Mouse (Mus musculus) neural tube, embryonic 14.5 days (tissue): ENCODE data around the gene Wars. TPM values are rescaled to one million over a fixed set of nuclear protein-coding genes. Genes with fewer than 3 reads are reported as not detected.

ENCODE experiments used
- ATAC-seq: fragments of 200-750 bp; cut with Nextera tagmentation; 2 replicates; pipeline ENCODE4 v1.8.0; 2017; ENCODE audit warnings: low read depth, mild to moderate bottlenecking, moderate TSS enrichment, moderate library complexity
- H3K27ac ChIP-seq: fragments of 300-500 bp; sonication (generic); 2 replicates; pipeline ENCODE4 v1.5.1; 2014; ENCODE audit warnings: low read depth, mild to moderate bottlenecking, control low read depth, low read length, moderate library complexity, mixed read lengths
- H3K27me3 ChIP-seq: fragments of 300-500 bp; sonication (generic); 2 replicates; pipeline ENCODE4 v1.6.1; 2014; ENCODE audit warnings: low read length; ENCODE audit not compliant: control insufficient read depth, insufficient read depth
- H3K36me3 ChIP-seq: fragments of 300-500 bp; sonication (generic); 2 replicates; pipeline ENCODE4 v1.6.1; 2014; ENCODE audit warnings: low read length, mixed read lengths; ENCODE audit not compliant: control insufficient read depth, insufficient read depth
- H3K4me1 ChIP-seq: fragments of 300-500 bp; sonication (generic); 2 replicates; pipeline ENCODE4 v1.6.1; 2014; ENCODE audit warnings: low read length; ENCODE audit not compliant: control insufficient read depth, insufficient read depth
- H3K4me2 ChIP-seq: fragments of 300-500 bp; sonication (generic); 2 replicates; pipeline ENCODE4 v1.6.1; 2014; ENCODE audit warnings: mild to moderate bottlenecking, low read depth, low read length, control low read depth
- H3K4me3 ChIP-seq: fragments of 300-500 bp; sonication (generic); 2 replicates; pipeline ENCODE4 v1.5.1; 2014; ENCODE audit warnings: low read depth, low read length, control low read depth, mixed read lengths
- H3K9ac ChIP-seq: fragments of 300-500 bp; sonication (generic); replicated peaks from 2 replicates; pipeline ENCODE4 v1.6.1; 2014; ENCODE audit warnings: low read depth, mild to moderate bottlenecking, control low read depth, low read length, mixed read lengths
- H3K9me3 ChIP-seq: fragments of 300-500 bp; sonication (generic); 2 replicates; pipeline ENCODE4 v1.6.1; 2016; ENCODE audit warnings: low read length; ENCODE audit not compliant: control insufficient read depth
- WGBS: fragments of 180-500 bp; shearing (Covaris S2); extraction: QIAGEN DNeasy Blood & Tissue Kit; methylation state at CpG from one replicate; pipeline ENCODE4 v1.1.7; 2014; 5-methylcytosine and 5-hydroxymethylcytosine counted together
- polyA plus RNA-seq: library from polyadenylated mRNA; unstranded; fragments of >200 nt; fragmentation: Nextera tagmentation; extraction: Ambion mirVana; gene quantifications from 2 replicates; pipeline ENCODE4 v1.2.1, GENCODE M21; 2014

Gene Wars
- polyA plus RNA-seq, 1 experiment from 2014 or later, result 102 TPM

GRCm38 (mm10) chr12:108827641-108828040 lies 66.3 kb downstream of the Wars start:
- Histone ChIP-seq H3K36me3 (0 out of 2 replicates have a peak, but pooled peaks cover 8% of the 10 kb centered on the region), H3K4me2 (no peak overlapping the region), H3K27me3 (no peaks in the 10 kb centered on the region), H3K27ac (no peak overlapping the region), H3K9ac (no peak overlapping the region), H3K4me3 (no peak overlapping the region), H3K9me3 (no peaks in the 10 kb centered on the region), H3K4me1 (0 out of 2 replicates have a peak, but pooled peaks cover 6% of the 10 kb centered on the region)
- 100% methylated on average over 6 of the region's 6 CpGs for WGBS
- no peak for ATAC-seq

- no peak overlapping the region for H3K4me3 ChIP-seq
- H3K27ac ChIP-seq, result no peak overlapping the region
- H3K4me1 ChIP-seq, result 0 out of 2 replicates have a peak, but pooled peaks cover 2% of the 10 kb centered on the region
- 0 out of 2 replicates have a peak, but pooled peaks cover 8% of the 10 kb centered on the region for H3K36me3 ChIP-seq
- H3K27me3 ChIP-seq, result no peaks in the 10 kb centered on the region
- H3K9ac ChIP-seq, result no peak overlapping the region
- no peak overlapping the region for H3K4me2 ChIP-seq
- no peak for ATAC-seq
- 96% methylated on average over 28 of the region's 28 CpGs for WGBS
- no peaks in the 10 kb centered on the region for H3K9me3 ChIP-seq
Measured at GRCm38 (mm10) chr12:108826958-108827535, 66.9 kb downstream of the Wars start.

- no peaks in the 10 kb centered on the region for H3K27me3 ChIP-seq
- no peak overlapping the region for H3K4me3 ChIP-seq
- no peak overlapping the region for H3K4me2 ChIP-seq
- H3K36me3 ChIP-seq, result 0 out of 2 replicates have a peak, but pooled peaks cover 8% of the 10 kb centered on the region
- H3K27ac ChIP-seq, result no peak overlapping the region
- ATAC-seq, result no peak
- WGBS, result 96% methylated on average over 19 of the region's 19 CpGs
- H3K9ac ChIP-seq, result no peak overlapping the region
- no peaks in the 10 kb centered on the region for H3K9me3 ChIP-seq
- H3K4me1 ChIP-seq, result no peaks in the 10 kb centered on the region
Measured at GRCm38 (mm10) chr12:108826282-108826957, 67.6 kb downstream of the Wars start.

- H3K9me3 ChIP-seq, result no peaks in the 10 kb centered on the region
- H3K27me3 ChIP-seq, result no peaks in the 10 kb centered on the region
- 0 out of 2 replicates have a peak, but pooled peaks cover 8% of the 10 kb centered on the region for H3K36me3 ChIP-seq
- 93% methylated on average over 13 of the region's 13 CpGs for WGBS
- no peak overlapping the region for H3K4me3 ChIP-seq
- no peak overlapping the region for H3K4me2 ChIP-seq
- H3K9ac ChIP-seq, result no peak overlapping the region
- no peaks in the 10 kb centered on the region for H3K4me1 ChIP-seq
- H3K27ac ChIP-seq, result no peak overlapping the region
- no peak for ATAC-seq
Measured at GRCm38 (mm10) chr12:108825561-108826224, 68.3 kb downstream of the Wars start.

- no peak for ATAC-seq
- Histone ChIP-seq H3K9me3 (no peaks in the 10 kb centered on the region), H3K9ac (no peak overlapping the region), H3K36me3 (0 out of 2 replicates have a peak, but pooled peaks cover 8% of the 10 kb centered on the region), H3K27me3 (no peaks in the 10 kb centered on the region), H3K4me3 (no peak overlapping the region), H3K4me1 (no peaks in the 10 kb centered on the region), H3K27ac (no peak overlapping the region), H3K4me2 (no peak overlapping the region)
- 91% methylated on average over 15 of the region's 15 CpGs for WGBS
Measured at GRCm38 (mm10) chr12:108824225-108824874, 69.6 kb downstream of the Wars start.

- Histone ChIP-seq H3K36me3 (peaks cover 8% of the 10 kb centered on the region; the same call in 1 of the 2 replicates), H3K4me2 (no peak overlapping the region), H3K4me1 (no peaks in the 10 kb centered on the region), H3K9ac (no peak overlapping the region), H3K27me3 (no peaks in the 10 kb centered on the region), H3K4me3 (no peak overlapping the region), H3K27ac (no peak overlapping the region), H3K9me3 (no peaks in the 10 kb centered on the region)
- 76% methylated on average over 8 of the region's 8 CpGs for WGBS
- ATAC-seq, result no peak
Measured at GRCm38 (mm10) chr12:108823036-108823435, 70.9 kb downstream of the Wars start.

GRCm38 (mm10) chr12:108820461-108820860 lies 73.5 kb downstream of the Wars start:
- H3K27me3 ChIP-seq, result no peaks in the 10 kb centered on the region
- no peak overlapping the region for H3K4me2 ChIP-seq
- 81% methylated on average over 4 of the region's 4 CpGs for WGBS
- peaks cover 4% of the 10 kb centered on the region; the same call in 1 of the 2 replicates for H3K36me3 ChIP-seq
- H3K9me3 ChIP-seq, result no peaks in the 10 kb centered on the region
- no peak overlapping the region for H3K27ac ChIP-seq
- no peak for ATAC-seq
- H3K9ac ChIP-seq, result no peak overlapping the region
- H3K4me3 ChIP-seq, result no peak overlapping the region
- H3K4me1 ChIP-seq, result no peaks in the 10 kb centered on the region

- H3K4me3 ChIP-seq, result no peak overlapping the region
- H3K4me2 ChIP-seq, result no peak overlapping the region
- no peak overlapping the region for H3K27ac ChIP-seq
- H3K9ac ChIP-seq, result no peak overlapping the region
- 87% methylated on average over 11 of the region's 11 CpGs for WGBS
- H3K36me3 ChIP-seq, result peaks cover 4% of the 10 kb centered on the region; the same call in 1 of the 2 replicates
- H3K27me3 ChIP-seq, result no peaks in the 10 kb centered on the region
- no peaks in the 10 kb centered on the region for H3K4me1 ChIP-seq
- H3K9me3 ChIP-seq, result no peaks in the 10 kb centered on the region
- ATAC-seq, result no peak
Measured at GRCm38 (mm10) chr12:108816569-108816968, 77.4 kb downstream of the Wars start.
